Comparison of ENCODE assay signal across 8 mouse cellular contexts in the genomic region with DNA sequence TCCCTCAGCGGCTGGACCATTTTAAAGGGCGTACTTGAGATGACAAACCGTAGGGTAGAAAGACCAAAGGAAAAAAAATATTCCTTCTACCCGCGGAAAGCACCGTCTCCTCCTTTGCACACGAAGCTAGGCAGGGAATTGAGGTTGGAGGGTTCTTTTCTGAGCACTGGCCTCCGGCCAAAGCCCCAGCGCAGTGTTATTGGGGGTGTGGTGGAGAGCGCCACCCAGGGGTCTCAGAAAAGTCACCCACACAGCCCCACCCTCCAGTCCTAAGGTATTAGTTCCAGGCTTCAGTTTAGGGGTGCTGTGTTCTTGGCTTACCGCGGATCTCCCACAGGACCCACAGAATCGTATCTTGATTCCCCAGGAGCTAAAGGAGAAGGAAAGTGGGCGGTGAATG. TPM values are rescaled to one million over a fixed set of nuclear protein-coding genes. Genes with fewer than 3 reads are reported as not detected.
A peak's percentile ranks its signal among the peaks of the same experiment; 100 is the strongest.
DNase-seq lines count a peak whose midpoint lies in the region; ATAC-seq and TF ChIP-seq lines count a peak whose summit lies in the region.

No protein-coding gene starts in this region.

- no peak overlapping the region for H3K27ac ChIP-seq in thymus, adult 2 months (ENCODE audit: control insufficient read depth, insufficient read depth, low read length)
- no peak overlapping the region for H3K27ac ChIP-seq in forebrain, embryonic 15.5 days (replicated peaks)
- H3K27ac ChIP-seq in hindbrain, postnatal 0 days: no peak overlapping the region
- H3K27ac ChIP-seq in lung, embryonic 16.5 days (ENCODE audit: low read length): no peak overlapping the region
- H3K27ac ChIP-seq in stomach, embryonic 16.5 days (ENCODE audit: low read length): no peak overlapping the region

- peak overlapping the region; percentile 62; the same call in 1 of the 2 replicates for H3K9ac ChIP-seq in forebrain, embryonic 15.5 days (replicated peaks)
- H3K9ac ChIP-seq in hindbrain, postnatal 0 days (replicated peaks; ENCODE audit: low read length): peak overlapping the region; percentile 70; the same call in 1 of the 2 replicates
- H3K9ac ChIP-seq in lung, embryonic 16.5 days (ENCODE audit: low read length): peak overlapping the region; percentile 86; the same call in 1 of the 2 replicates
- H3K9ac ChIP-seq in stomach, embryonic 16.5 days (ENCODE audit: low read length): peak overlapping the region; percentile 76; the same call in 1 of the 2 replicates

- H3K36me3 ChIP-seq in thymus, adult 2 months (ENCODE audit: control insufficient read depth, insufficient read depth, low read length): no peaks in the 10 kb centered on the region
- H3K36me3 ChIP-seq in forebrain, embryonic 15.5 days: no peaks in the 10 kb centered on the region
- H3K36me3 ChIP-seq in hindbrain, postnatal 0 days (ENCODE audit: insufficient read depth, low read length): no peaks in the 10 kb centered on the region
- H3K36me3 ChIP-seq in lung, embryonic 16.5 days (ENCODE audit: control insufficient read depth, insufficient read depth, low read length): peaks cover 5% of the 10 kb centered on the region; the same call in 1 of the 2 replicates
- H3K36me3 ChIP-seq in stomach, embryonic 16.5 days (ENCODE audit: control insufficient read depth, insufficient read depth, low read length): no peaks in the 10 kb centered on the region

- H3K9me3 ChIP-seq in forebrain, embryonic 15.5 days: no peaks in the 10 kb centered on the region
- no peaks in the 10 kb centered on the region for H3K9me3 ChIP-seq in hindbrain, postnatal 0 days (ENCODE audit: low read length)
- H3K9me3 ChIP-seq in lung, embryonic 16.5 days (ENCODE audit: control insufficient read depth, low read length): no peaks in the 10 kb centered on the region
- no peaks in the 10 kb centered on the region for H3K9me3 ChIP-seq in stomach, embryonic 16.5 days (replicated peaks; ENCODE audit: control insufficient read depth, low read length)

- ATAC-seq in forebrain, embryonic 15.5 days (replicated peaks): no peak
- no peak for ATAC-seq in hindbrain, postnatal 0 days
- ATAC-seq in lung, embryonic 16.5 days (ENCODE audit: low read depth): no peak
- ATAC-seq in stomach, embryonic 16.5 days (ENCODE audit: insufficient read depth, low FRiP score): no peak

- WGBS in thymus, adult 2 months: 3% methylated on average over 14 of the region's 14 CpGs
- 3% methylated on average over 14 of the region's 14 CpGs for WGBS in forebrain, embryonic 15.5 days
- WGBS in hindbrain, postnatal 0 days: 6% methylated on average over 14 of the region's 14 CpGs
- WGBS in lung, embryonic 16.5 days: 6% methylated on average over 14 of the region's 14 CpGs
- 10% methylated on average over 14 of the region's 14 CpGs for WGBS in stomach, embryonic 16.5 days

- peak; percentile 25 for DNase-seq in thymus, postnatal 14 days
- DNase-seq in thymus, adult 2 months: no peak
- peak; percentile 75 for DNase-seq in hindbrain, postnatal 0 days (ENCODE audit: low spot score)
- no peak for DNase-seq in left cerebral cortex, adult 8-10 months (ENCODE audit: low spot score in 2 of 2)
- no peak for DNase-seq in spleen, adult 12 weeks (ENCODE audit: low spot score)

- no peak for TF ChIP-seq POLR2A in thymus, adult 2 months (IDR thresholded peaks at IDR 0.05; ENCODE audit: control insufficient read depth, extremely low read depth, insufficient read depth, low read length, poor library complexity)

- H3K27me3 ChIP-seq in thymus, adult 2 months (ENCODE audit: control insufficient read depth, insufficient read depth, low read length): peaks cover 17% of the 10 kb centered on the region
- peaks cover 44% of the 10 kb centered on the region for H3K27me3 ChIP-seq in forebrain, embryonic 15.5 days
- H3K27me3 ChIP-seq in hindbrain, postnatal 0 days (ENCODE audit: insufficient read depth, low read length): 0 out of 2 replicates have a peak, but pooled peaks cover 4% of the 10 kb centered on the region
- H3K27me3 ChIP-seq in lung, embryonic 16.5 days (ENCODE audit: control insufficient read depth, insufficient read depth, low read depth, low read length): peaks cover 33% of the 10 kb centered on the region
- H3K27me3 ChIP-seq in stomach, embryonic 16.5 days (ENCODE audit: control insufficient read depth, insufficient read depth, low read length): peaks cover 40% of the 10 kb centered on the region

- no peak for TF ChIP-seq CTCF in thymus, adult 2 months (IDR thresholded peaks at IDR 0.05; ENCODE audit: borderline replicate concordance, control insufficient read depth, extremely low read depth, insufficient read depth, low read length, poor library complexity)
- peak; percentile 51 for TF ChIP-seq CTCF in hindbrain, postnatal 0 days (IDR thresholded peaks at IDR 0.05; ENCODE audit: low read depth)

- 0 out of 2 replicates have a peak, but pooled peaks cover 4% of the 10 kb centered on the region for H3K4me1 ChIP-seq in thymus, adult 2 months (replicated peaks; ENCODE audit: control insufficient read depth, insufficient read depth, low read length)
- peaks cover 32% of the 10 kb centered on the region for H3K4me1 ChIP-seq in forebrain, embryonic 15.5 days
- 0 out of 2 replicates have a peak, but pooled peaks cover 15% of the 10 kb centered on the region for H3K4me1 ChIP-seq in hindbrain, postnatal 0 days (ENCODE audit: insufficient read depth, low read length)
- H3K4me1 ChIP-seq in lung, embryonic 16.5 days (replicated peaks; ENCODE audit: control insufficient read depth, insufficient read depth, low read length): peaks cover 7% of the 10 kb centered on the region
- peaks cover 15% of the 10 kb centered on the region for H3K4me1 ChIP-seq in stomach, embryonic 16.5 days (ENCODE audit: control insufficient read depth, insufficient read depth, low read length)

- no peak overlapping the region for H3K4me3 ChIP-seq in thymus, adult 2 months (ENCODE audit: control insufficient read depth, insufficient read depth, low read length)
- peak overlapping the region; percentile 71 for H3K4me3 ChIP-seq in forebrain, embryonic 15.5 days
- peak overlapping the region; percentile 79 for H3K4me3 ChIP-seq in hindbrain, postnatal 0 days (ENCODE audit: low read length)
- peak overlapping the region; percentile 74; the same call in 1 of the 2 replicates for H3K4me3 ChIP-seq in lung, embryonic 16.5 days (ENCODE audit: low read length)
- H3K4me3 ChIP-seq in stomach, embryonic 16.5 days (replicated peaks; ENCODE audit: low read length): peak overlapping the region; percentile 71; the same call in 1 of the 2 replicates

- peak overlapping the region; percentile 100 for H3K4me2 ChIP-seq in forebrain, embryonic 15.5 days (replicated peaks)
- peak overlapping the region; percentile 100 for H3K4me2 ChIP-seq in hindbrain, postnatal 0 days (ENCODE audit: low read depth, low read length)
- H3K4me2 ChIP-seq in lung, embryonic 16.5 days (ENCODE audit: low read depth, low read length): peak overlapping the region; percentile 88
- peak overlapping the region; percentile 94 for H3K4me2 ChIP-seq in stomach, embryonic 16.5 days (ENCODE audit: low read depth, low read length)

RNA-seq across cellular contexts. Expression of a gene that starts 1.2 kb away (rescaled TPM):
- polyA plus RNA-seq in thymus, adult 2 months (2012; rRNA removed): 3.7 and 4.1 TPM in 2 replicates
- polyA plus RNA-seq in forebrain, embryonic 15.5 days (2015; fragmentation: Nextera tagmentation; extraction: Ambion mirVana): 5.2 and 5.7 TPM in 2 replicates
- 11.2 and 13.5 TPM in 2 replicates for total RNA-seq in hindbrain, postnatal 0 days (2014; rRNA removed)
- 5.4 and 6.8 TPM in 2 replicates for polyA plus RNA-seq in hindbrain, postnatal 0 days (2015; fragmentation: Nextera tagmentation; extraction: Ambion mirVana)
- polyA plus RNA-seq in lung, embryonic 16.5 days (2015; fragmentation: Nextera tagmentation; extraction: Ambion mirVana): 13.3 and 18.4 TPM in 2 replicates
- polyA plus RNA-seq in stomach, embryonic 16.5 days (2015; fragmentation: Nextera tagmentation; extraction: Ambion mirVana): 5.1 and 5.9 TPM in 2 replicates
- total RNA-seq in left cerebral cortex, adult 8-10 months (2022): 10 to 100 TPM; 66.8 to 72.0 (median 69.8) TPM

Comparison
In these comparisons a context has a peak if more than half of its experiments do, and no peak if none do; other contexts are left out.
1. DNase-seq: peak in thymus, postnatal 14 days (single experiment) and hindbrain, postnatal 0 days (single experiment); none in thymus, adult 2 months (single experiment), left cerebral cortex, adult 8-10 months (0 of 2) and spleen, adult 12 weeks (single experiment).
2. Peak in every context shown above with its lines, with median percentiles within 50 percentile points of each other: H3K4me2 ChIP-seq and H3K9ac ChIP-seq.